Mouse (Mus musculus) embryonic fibroblast, embryonic 13.5 days (primary cell): Measurements from ENCODE around the gene 1810037I17Rik.

Source experiments
- CTCF ChIP-seq: IDR thresholded peaks from 2 replicates; pipeline ENCODE4 v1.5.1; 2011; ENCODE audit warnings: mild to moderate bottlenecking, control low read depth, low read length, moderate library complexity, borderline replicate concordance; ENCODE audit not compliant: insufficient read depth
- POLR2A ChIP-seq: IDR thresholded peaks from 2 replicates; pipeline ENCODE4 v1.6.1; 2011; ENCODE audit warnings: low read depth, mild to moderate bottlenecking, control low read depth, low read length, moderate library complexity

DNA sequence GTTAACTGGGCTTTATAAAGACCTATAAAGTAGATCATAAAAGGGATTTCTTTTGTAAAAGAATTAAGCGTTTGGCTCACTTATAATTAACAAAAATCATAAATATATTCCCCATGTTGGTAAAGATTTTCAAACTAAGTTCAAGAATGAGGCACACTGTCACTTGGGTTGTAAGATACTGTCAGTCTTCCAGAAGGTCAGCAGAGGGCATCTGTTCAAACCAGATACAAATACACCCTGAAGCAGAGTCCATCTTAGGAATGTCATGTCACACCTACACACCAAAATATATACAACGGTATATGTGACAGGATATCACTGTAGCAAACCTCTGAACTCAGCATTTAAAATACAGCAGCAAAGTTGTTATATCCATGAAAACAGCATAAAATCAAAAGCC is 26.1 kb downstream of the 1810037I17Rik start:
- no peak for TF ChIP-seq CTCF
- TF ChIP-seq POLR2A: no peak
